Mouse (Mus musculus): ENCODE data around the gene Rrp9. TPM values are rescaled to one million over a fixed set of nuclear protein-coding genes. Genes with fewer than 3 reads are reported as not detected.

The Rrp9 gene
- total RNA-seq, 2 experiments from 2014 or later = 31.5 to 37.0 TPM

- DNase-seq (ENCODE audit: low spot score in 2 of 2) = no peak
These were observed 37.8 kb downstream of the Rrp9 start for GRCm38 (mm10) chr9:106513566-106513965.

GRCm38 (mm10) chr9:106514273-106514672 is 38.5 kb downstream of the Rrp9 start, which contains the start of gene Iqcf5:
Iqcf5 (plus strand) TSS chr9:106514573.
- DNase-seq (ENCODE audit: low spot score in 2 of 2) = no peak

GRCm38 (mm10) chr9:106519433-106519832 is 43.7 kb downstream of the Rrp9 start:
- DNase-seq (ENCODE audit: low spot score in 2 of 2) = no peak

GRCm38 (mm10) chr9:106519909-106520308 is 44.1 kb downstream of the Rrp9 start:
- DNase-seq (ENCODE audit: low spot score in 2 of 2) = no peak

GRCm38 (mm10) chr9:106531833-106532232 is 56.1 kb downstream of the Rrp9 start:
- DNase-seq (ENCODE audit: low spot score in 2 of 2) = peak; percentile 6 to 31

GRCm38 (mm10) chr9:106534296-106534695 is 58.5 kb downstream of the Rrp9 start:
- no peak for DNase-seq (ENCODE audit: low spot score in 2 of 2)

DNA sequence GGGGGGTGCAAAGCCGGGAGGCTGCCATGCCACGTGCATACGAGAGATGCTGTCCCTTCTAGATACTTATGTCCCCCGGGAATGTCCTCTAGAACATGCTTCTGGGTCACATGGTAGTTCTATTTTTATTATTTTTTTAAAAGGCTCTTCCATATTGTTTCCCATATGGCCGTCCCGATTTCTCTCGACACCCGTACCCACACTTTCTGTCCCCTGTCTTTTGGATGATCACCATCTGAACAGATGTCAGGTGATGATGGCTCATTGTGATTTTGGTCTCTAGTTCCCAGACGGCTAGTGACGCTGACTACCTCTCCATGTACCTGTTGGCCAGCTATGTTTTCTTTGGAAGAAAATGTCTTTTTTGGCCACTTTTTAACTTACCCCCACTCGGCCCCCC is 59.2 kb downstream of the Rrp9 start:
- peak in 1 of 2 experiments; percentile 12 for DNase-seq (ENCODE audit: low spot score in 2 of 2)

Other genes with a start within 250 kb of the Rrp9 start
- 100 to 1,000 TPM; 153 to 174 TPM for gene Alas1, start 227.3 kb upstream of the Rrp9 start, total RNA-seq (2021)
- 10 to 100 TPM in 1 of 2 experiments, 1 to 10 TPM in 1; 8.5 to 12.0 TPM for gene Poc1a, start 194.9 kb upstream of the Rrp9 start, total RNA-seq (2021)
- 10 to 100 TPM; 65.2 to 70.3 TPM for gene Dusp7, start 107.3 kb upstream of the Rrp9 start, total RNA-seq (2021)
- gene Rpl29, start 46.5 kb upstream of the Rrp9 start, total RNA-seq (2021) = 100 to 1,000 TPM; 295 to 325 TPM
- 10 to 100 TPM; 10.3 to 11.5 TPM for gene Acy1, start 37.6 kb upstream of the Rrp9 start, total RNA-seq (2021)
- gene Abhd14b, start 28.5 kb upstream of the Rrp9 start, total RNA-seq (2021) = 10 to 100 TPM in 1 of 2 experiments, 1 to 10 TPM in 1; 9.6 to 12.4 TPM
- 10 to 100 TPM; 40.9 to 41.8 TPM for gene Abhd14a, start 28.3 kb upstream of the Rrp9 start, total RNA-seq (2021)
- gene Pcbp4, start 22.7 kb upstream of the Rrp9 start, total RNA-seq (2021) = 100 to 1,000 TPM; 181 to 195 TPM
- 1 to 10 TPM; 7.1 to 7.4 TPM for gene Gpr62, start 10.0 kb upstream of the Rrp9 start, total RNA-seq (2021)
- 1 to 10 TPM; 3.2 to 5.1 TPM for gene Parp3, start 986 bp downstream of the Rrp9 start, total RNA-seq (2021)
- gene Iqcf1, start 24.0 kb downstream of the Rrp9 start, total RNA-seq (2021) = not detected
- under 1 TPM in 1 of 2 experiments, not detected in 1; 0.67 TPM for gene Iqcf5, start 38.6 kb downstream of the Rrp9 start, total RNA-seq (2021)
- gene Iqcf3, start 85.7 kb downstream of the Rrp9 start, total RNA-seq (2021) = not detected
- gene Iqcf4, start 95.0 kb downstream of the Rrp9 start, total RNA-seq (2021) = not detected
- not detected for gene Iqcf6, start 150.6 kb downstream of the Rrp9 start, total RNA-seq (2021)
- 10 to 100 TPM; 35.7 to 38.5 TPM for gene Grm2, start 180.1 kb downstream of the Rrp9 start, total RNA-seq (2021)
- 10 to 100 TPM; 92.2 to 99.8 TPM for gene Tex264, start 210.0 kb downstream of the Rrp9 start, total RNA-seq (2021)